Mouse (Mus musculus): ENCODE measurements at regions not wholly inside any gene's neighbourhood (a gene's known extent, or its start where the extent isn't known, plus 50 kb on each side); places are given as distances from the start of the nearest gene placed in this dataset.

- no peak overlapping the region for H3K4me3 ChIP-seq (ENCODE audit: low read depth, low read length)
- no peaks in the 10 kb centered on the region for H3K9me3 ChIP-seq (ENCODE audit: control insufficient read depth, low read length)
- no peaks in the 10 kb centered on the region for H3K36me3 ChIP-seq (ENCODE audit: control insufficient read depth, insufficient read depth, low read length)
- H3K4me1 ChIP-seq (replicated peaks; ENCODE audit: control insufficient read depth, insufficient read depth, low read length) = no peaks in the 10 kb centered on the region
- 85% methylated on average over 10 of the region's 10 CpGs for WGBS
- no peak for ATAC-seq (ENCODE audit: low FRiP score)
- no peak for DNase-seq (ENCODE audit: low spot score)
- H3K9ac ChIP-seq (ENCODE audit: low read depth, low read length) = no peak overlapping the region
- H3K4me2 ChIP-seq (replicated peaks; ENCODE audit: low read depth, low read length) = no peak overlapping the region
- no peak overlapping the region for H3K27ac ChIP-seq (ENCODE audit: low read depth, low read length)
- no peaks in the 10 kb centered on the region for H3K27me3 ChIP-seq (ENCODE audit: control insufficient read depth, insufficient read depth, low read length)
Observed at GRCm38 (mm10) chr16:78067532-78068118, 233.7 kb upstream of the Cxadr start.

- Histone ChIP-seq H3K9me3 (ENCODE audit: control insufficient read depth, low read length) (no peaks in the 10 kb centered on the region), H3K4me2 (replicated peaks; ENCODE audit: low read depth, low read length) (no peak overlapping the region), H3K4me3 (ENCODE audit: low read depth, low read length) (no peak overlapping the region), H3K27me3 (ENCODE audit: control insufficient read depth, insufficient read depth, low read length) (no peaks in the 10 kb centered on the region), H3K36me3 (ENCODE audit: control insufficient read depth, insufficient read depth, low read length) (no peaks in the 10 kb centered on the region), H3K4me1 (replicated peaks; ENCODE audit: control insufficient read depth, insufficient read depth, low read length) (no peaks in the 10 kb centered on the region), H3K27ac (ENCODE audit: low read depth, low read length) (no peak overlapping the region), H3K9ac (ENCODE audit: low read depth, low read length) (no peak overlapping the region)
- WGBS = 89% methylated on average over 6 of the region's 6 CpGs
- no peak for ATAC-seq (ENCODE audit: low FRiP score)
- DNase-seq (ENCODE audit: low spot score) = no peak
Observed at GRCm38 (mm10) chr16:78060516-78060915, 240.8 kb upstream of the Cxadr start.

- no peaks in the 10 kb centered on the region for H3K4me1 ChIP-seq (replicated peaks; ENCODE audit: control insufficient read depth, insufficient read depth, low read length)
- no peak overlapping the region for H3K4me3 ChIP-seq (ENCODE audit: low read depth, low read length)
- H3K27me3 ChIP-seq (ENCODE audit: control insufficient read depth, insufficient read depth, low read length) = no peaks in the 10 kb centered on the region
- DNase-seq (ENCODE audit: low spot score) (no peak), ATAC-seq (ENCODE audit: low FRiP score) (no peak)
- no peaks in the 10 kb centered on the region for H3K9me3 ChIP-seq (ENCODE audit: control insufficient read depth, low read length)
- H3K9ac ChIP-seq (ENCODE audit: low read depth, low read length) = no peak overlapping the region
- 61% methylated on average over 3 of the region's 3 CpGs for WGBS
- no peaks in the 10 kb centered on the region for H3K36me3 ChIP-seq (ENCODE audit: control insufficient read depth, insufficient read depth, low read length)
- no peak overlapping the region for H3K4me2 ChIP-seq (replicated peaks; ENCODE audit: low read depth, low read length)
- H3K27ac ChIP-seq (ENCODE audit: low read depth, low read length) = no peak overlapping the region
Observed at GRCm38 (mm10) chr16:78057549-78057948, 243.7 kb upstream of the Cxadr start.

GRCm38 (mm10) chr16:78052133-78052532, 249.2 kb upstream of the Cxadr start:
- DNase-seq (ENCODE audit: low spot score) = no peak
- Histone ChIP-seq H3K4me2 (replicated peaks; ENCODE audit: low read depth, low read length) (no peak overlapping the region), H3K27me3 (ENCODE audit: control insufficient read depth, insufficient read depth, low read length) (no peaks in the 10 kb centered on the region), H3K4me1 (replicated peaks; ENCODE audit: control insufficient read depth, insufficient read depth, low read length) (no peaks in the 10 kb centered on the region), H3K9ac (ENCODE audit: low read depth, low read length) (no peak overlapping the region), H3K36me3 (ENCODE audit: control insufficient read depth, insufficient read depth, low read length) (no peaks in the 10 kb centered on the region), H3K4me3 (ENCODE audit: low read depth, low read length) (no peak overlapping the region), H3K27ac (ENCODE audit: low read depth, low read length) (no peak overlapping the region), H3K9me3 (ENCODE audit: control insufficient read depth, low read length) (no peaks in the 10 kb centered on the region)
- no peak for ATAC-seq (ENCODE audit: low FRiP score)
- 55% methylated on average over 7 of the region's 7 CpGs for WGBS

- no peak overlapping the region for H3K27ac ChIP-seq (ENCODE audit: low read depth, low read length)
- WGBS = 82% methylated on average over 4 of the region's 4 CpGs
- H3K9me3 ChIP-seq (ENCODE audit: control insufficient read depth, low read length) = no peaks in the 10 kb centered on the region
- DNase-seq (ENCODE audit: low spot score) = no peak
- no peak overlapping the region for H3K4me2 ChIP-seq (replicated peaks; ENCODE audit: low read depth, low read length)
- H3K36me3 ChIP-seq (ENCODE audit: control insufficient read depth, insufficient read depth, low read length) = no peaks in the 10 kb centered on the region
- no peaks in the 10 kb centered on the region for H3K4me1 ChIP-seq (replicated peaks; ENCODE audit: control insufficient read depth, insufficient read depth, low read length)
- H3K4me3 ChIP-seq (ENCODE audit: low read depth, low read length) = no peak overlapping the region
- ATAC-seq (ENCODE audit: low FRiP score) = no peak
- H3K27me3 ChIP-seq (ENCODE audit: control insufficient read depth, insufficient read depth, low read length) = no peaks in the 10 kb centered on the region
- no peak overlapping the region for H3K9ac ChIP-seq (ENCODE audit: low read depth, low read length)
Observed at GRCm38 (mm10) chr16:78040149-78040920, 261.0 kb upstream of the Cxadr start.

GRCm38 (mm10) chr16:78019605-78020285, 281.5 kb upstream of the Cxadr start:
- no peaks in the 10 kb centered on the region for H3K9me3 ChIP-seq (ENCODE audit: control insufficient read depth, low read length)
- no peak overlapping the region for H3K4me3 ChIP-seq (ENCODE audit: low read depth, low read length)
- no peaks in the 10 kb centered on the region for H3K36me3 ChIP-seq (ENCODE audit: control insufficient read depth, insufficient read depth, low read length)
- no peaks in the 10 kb centered on the region for H3K27me3 ChIP-seq (ENCODE audit: control insufficient read depth, insufficient read depth, low read length)
- no peak overlapping the region for H3K9ac ChIP-seq (ENCODE audit: low read depth, low read length)
- no peak overlapping the region for H3K27ac ChIP-seq (ENCODE audit: low read depth, low read length)
- DNase-seq (ENCODE audit: low spot score) (no peak), ATAC-seq (ENCODE audit: low FRiP score) (no peak)
- 73% methylated on average over 8 of the region's 8 CpGs for WGBS
- H3K4me2 ChIP-seq (replicated peaks; ENCODE audit: low read depth, low read length) = no peak overlapping the region
- H3K4me1 ChIP-seq (replicated peaks; ENCODE audit: control insufficient read depth, insufficient read depth, low read length) = no peaks in the 10 kb centered on the region

- no peak overlapping the region for H3K4me3 ChIP-seq (ENCODE audit: low read depth, low read length)
- DNase-seq (ENCODE audit: low spot score) (no peak), ATAC-seq (ENCODE audit: low FRiP score) (no peak)
- no peaks in the 10 kb centered on the region for H3K27me3 ChIP-seq (ENCODE audit: control insufficient read depth, insufficient read depth, low read length)
- H3K36me3 ChIP-seq (ENCODE audit: control insufficient read depth, insufficient read depth, low read length) = no peaks in the 10 kb centered on the region
- no peak overlapping the region for H3K9ac ChIP-seq (ENCODE audit: low read depth, low read length)
- no peaks in the 10 kb centered on the region for H3K9me3 ChIP-seq (ENCODE audit: control insufficient read depth, low read length)
- H3K4me2 ChIP-seq (replicated peaks; ENCODE audit: low read depth, low read length) = no peak overlapping the region
- WGBS = 76% methylated on average over 2 of the region's 2 CpGs
- no peaks in the 10 kb centered on the region for H3K4me1 ChIP-seq (replicated peaks; ENCODE audit: control insufficient read depth, insufficient read depth, low read length)
- no peak overlapping the region for H3K27ac ChIP-seq (ENCODE audit: low read depth, low read length)
Observed at GRCm38 (mm10) chr16:78015401-78015800, 285.9 kb upstream of the Cxadr start.

- Histone ChIP-seq H3K27ac (ENCODE audit: low read depth, low read length) (no peak overlapping the region), H3K36me3 (ENCODE audit: control insufficient read depth, insufficient read depth, low read length) (no peaks in the 10 kb centered on the region), H3K27me3 (ENCODE audit: control insufficient read depth, insufficient read depth, low read length) (no peaks in the 10 kb centered on the region), H3K9ac (ENCODE audit: low read depth, low read length) (no peak overlapping the region), H3K4me2 (replicated peaks; ENCODE audit: low read depth, low read length) (no peak overlapping the region), H3K4me3 (ENCODE audit: low read depth, low read length) (no peak overlapping the region), H3K9me3 (ENCODE audit: control insufficient read depth, low read length) (no peaks in the 10 kb centered on the region), H3K4me1 (replicated peaks; ENCODE audit: control insufficient read depth, insufficient read depth, low read length) (no peaks in the 10 kb centered on the region)
- WGBS = 85% methylated on average over 5 of the region's 5 CpGs
- DNase-seq (ENCODE audit: low spot score) (no peak), ATAC-seq (ENCODE audit: low FRiP score) (no peak)
Observed at GRCm38 (mm10) chr16:78013049-78013819, 288.1 kb upstream of the Cxadr start.

Data from hindbrain, embryonic 11.5 days (tissue).